In the genomic region with DNA sequence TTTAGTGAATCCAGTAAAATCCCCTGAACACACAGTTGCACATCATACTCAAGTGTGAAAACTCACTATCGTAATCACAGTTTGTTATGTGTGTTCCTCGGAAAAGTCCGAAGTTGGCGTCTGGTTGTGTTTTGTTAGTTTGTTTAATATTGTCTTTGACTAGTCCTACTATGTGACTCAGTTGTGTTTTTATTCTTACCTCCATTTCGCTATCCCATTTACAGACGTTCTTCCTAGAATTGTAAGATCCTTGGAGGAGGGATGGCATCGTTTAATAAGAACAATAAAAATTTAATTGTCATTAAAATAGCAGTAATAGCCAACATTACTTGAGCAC, we compare ENCODE assay signal across 8 mouse cellular contexts. TPM values are rescaled to one million over a fixed set of nuclear protein-coding genes. Genes with fewer than 3 reads are reported as not detected.
DNase-seq lines count a peak whose midpoint lies in the region; ATAC-seq and TF ChIP-seq lines count a peak whose summit lies in the region.

No protein-coding gene starts in this region.

- H3K4me1 ChIP-seq in heart, adult 2 months (ENCODE audit: control insufficient read depth, insufficient read depth, low read length): peaks cover 5% of the 10 kb centered on the region
- peaks cover 6% of the 10 kb centered on the region; the same call in 1 of the 2 replicates for H3K4me1 ChIP-seq in thymus, adult 2 months (replicated peaks; ENCODE audit: control insufficient read depth, insufficient read depth, low read length)
- peaks cover 17% of the 10 kb centered on the region for H3K4me1 ChIP-seq in liver, embryonic 11.5 days (replicated peaks; ENCODE audit: control insufficient read depth, insufficient read depth, low read length)
- H3K4me1 ChIP-seq in stomach, postnatal 0 days (replicated peaks; ENCODE audit: control insufficient read depth, insufficient read depth): no peaks in the 10 kb centered on the region; the same call in 1 of the 2 replicates

- TF ChIP-seq CTCF in heart, adult 2 months (IDR thresholded peaks at IDR 0.05): no peak
- no peak for TF ChIP-seq CTCF in thymus, adult 2 months (IDR thresholded peaks at IDR 0.05; ENCODE audit: borderline replicate concordance, control insufficient read depth, extremely low read depth, insufficient read depth, low read length, poor library complexity)
- TF ChIP-seq CTCF in stomach, postnatal 0 days (IDR thresholded peaks at IDR 0.05; ENCODE audit: low read depth): no peak

- H3K4me3 ChIP-seq in heart, adult 2 months: peak overlapping the region; percentile 97
- peak overlapping the region; percentile 96 for H3K4me3 ChIP-seq in thymus, adult 2 months (ENCODE audit: control insufficient read depth, insufficient read depth, low read length)
- H3K4me3 ChIP-seq in liver, embryonic 11.5 days (ENCODE audit: low read depth, low read length): peak overlapping the region; percentile 85
- peak overlapping the region; percentile 84 for H3K4me3 ChIP-seq in stomach, postnatal 0 days (ENCODE audit: low read depth, low read length)

- no peaks in the 10 kb centered on the region for H3K27me3 ChIP-seq in heart, adult 2 months (ENCODE audit: control insufficient read depth, insufficient read depth, low read length)
- H3K27me3 ChIP-seq in thymus, adult 2 months (ENCODE audit: control insufficient read depth, insufficient read depth, low read length): no peaks in the 10 kb centered on the region
- no peaks in the 10 kb centered on the region for H3K27me3 ChIP-seq in liver, embryonic 11.5 days (replicated peaks; ENCODE audit: control insufficient read depth, insufficient read depth, low read length)
- no peaks in the 10 kb centered on the region for H3K27me3 ChIP-seq in stomach, postnatal 0 days (ENCODE audit: control insufficient read depth, insufficient read depth, low read length)

- peaks cover 25% of the 10 kb centered on the region for H3K36me3 ChIP-seq in heart, adult 2 months (ENCODE audit: control insufficient read depth, insufficient read depth, low read length)
- no peaks in the 10 kb centered on the region for H3K36me3 ChIP-seq in thymus, adult 2 months (ENCODE audit: control insufficient read depth, insufficient read depth, low read length)
- no peaks in the 10 kb centered on the region for H3K36me3 ChIP-seq in liver, embryonic 11.5 days (ENCODE audit: control insufficient read depth, insufficient read depth, low read length)
- no peaks in the 10 kb centered on the region for H3K36me3 ChIP-seq in stomach, postnatal 0 days (ENCODE audit: control insufficient read depth, insufficient read depth, low read length)

- H3K9ac ChIP-seq in heart, adult 2 months (ENCODE audit: low read depth, low read length): peak overlapping the region; percentile 95
- peak overlapping the region; percentile 89 for H3K9ac ChIP-seq in liver, embryonic 11.5 days (ENCODE audit: low read depth, low read length)
- peak overlapping the region; percentile 96 for H3K9ac ChIP-seq in stomach, postnatal 0 days (ENCODE audit: low read length)

- H3K9me3 ChIP-seq in liver, embryonic 11.5 days (ENCODE audit: control insufficient read depth, low read length): no peaks in the 10 kb centered on the region
- no peaks in the 10 kb centered on the region for H3K9me3 ChIP-seq in stomach, postnatal 0 days (ENCODE audit: control insufficient read depth, low read length)

- no peak for DNase-seq in heart, adult 2 months
- no peak for DNase-seq in heart, adult 18-20 months
- DNase-seq in thymus, adult 2 months: no peak
- DNase-seq in thymus, postnatal 25 days: no peak
- no peak for DNase-seq in liver, embryonic 11.5 days (ENCODE audit: low spot score)
- no peak for DNase-seq in stomach, postnatal 0 days (ENCODE audit: low spot score)
- no peak for DNase-seq in cerebellum, postnatal 14 days
- no peak for DNase-seq in left cerebral cortex, postnatal 4 days

- no peak for TF ChIP-seq POLR2A in heart, adult 2 months (IDR thresholded peaks at IDR 0.05; ENCODE audit: insufficient read depth, low read depth, low read length)
- TF ChIP-seq POLR2A in thymus, adult 2 months (IDR thresholded peaks at IDR 0.05; ENCODE audit: control insufficient read depth, extremely low read depth, insufficient read depth, low read length, poor library complexity): no peak

- H3K79me2 ChIP-seq in heart, adult 2 months (replicated peaks; ENCODE audit: control insufficient read depth, insufficient read depth, low read length): peaks cover 2% of the 10 kb centered on the region; the same call in 1 of the 2 replicates

- H3K4me2 ChIP-seq in liver, embryonic 11.5 days: peak overlapping the region; percentile 85
- peak overlapping the region; percentile 66 for H3K4me2 ChIP-seq in stomach, postnatal 0 days (replicated peaks; ENCODE audit: low read depth)

- intact Hi-C loops in heart, adult 2 months (cut with DNase I): loop anchor here (5.0 to 10.0 kb wide), 3 partner anchors 70 to 358 kb away; partner anchors contain the start of genes 4930519P11Rik, Raly, Zfp341 and a
- intact Hi-C loops in left cerebral cortex, postnatal 4 days (cut with DNase I): no loop called here

- ATAC-seq in liver, embryonic 11.5 days (replicated peaks; ENCODE audit: low FRiP score): no peak
- ATAC-seq in stomach, postnatal 0 days (ENCODE audit: low FRiP score, low TSS enrichment): no peak

- WGBS in heart, adult 2 months: 6% methylated on average over 7 of the region's 7 CpGs
- WGBS in thymus, adult 2 months: 21% methylated on average over 7 of the region's 7 CpGs
- WGBS in liver, embryonic 11.5 days: 13% methylated on average over 7 of the region's 7 CpGs
- 5% methylated on average over 7 of the region's 7 CpGs for WGBS in stomach, postnatal 0 days

- no peak for TF ChIP-seq EP300 in heart, adult 2 months (IDR thresholded peaks at IDR 0.05; ENCODE audit: insufficient read depth, low read depth, low read length)
- TF ChIP-seq EP300 in stomach, postnatal 0 days (optimal IDR thresholded peaks at IDR 0.05): no peak

- peak overlapping the region; percentile 93 for H3K27ac ChIP-seq in heart, adult 2 months
- 0 out of 2 replicates have a peak overlapping the region, but pooled peaks have one; percentile 50 for H3K27ac ChIP-seq in thymus, adult 2 months (ENCODE audit: control insufficient read depth, insufficient read depth, low read length)
- H3K27ac ChIP-seq in liver, embryonic 11.5 days (ENCODE audit: low read depth, low read length): no peak overlapping the region; the same call in 1 of the 2 replicates
- peak overlapping the region; percentile 94 for H3K27ac ChIP-seq in stomach, postnatal 0 days (replicated peaks)

RNA-seq across cellular contexts. Expression of gene Cbfa2t2, which starts 0.9 kb away (rescaled TPM):
- total RNA-seq in heart, adult 2 months (2021): 10 to 100 TPM; 15.6 to 17.3 TPM
- polyA plus RNA-seq in heart, adult 2 months (2012; rRNA removed): 7.8 and 14.4 TPM in 2 replicates
- total RNA-seq in heart, adult 18-20 months (2021): 10 to 100 TPM; 12.8 to 15.9 TPM
- polyA plus RNA-seq in thymus, adult 2 months (2012; rRNA removed): 27.6 and 30.1 TPM in 2 replicates
- 23.5 and 23.6 TPM in 2 replicates for polyA plus RNA-seq in liver, embryonic 11.5 days (2014; fragmentation: Nextera tagmentation; extraction: Ambion mirVana)
- 10.3 and 10.4 TPM in 2 replicates for polyA plus RNA-seq in stomach, postnatal 0 days (2015; fragmentation: Nextera tagmentation; extraction: Ambion mirVana)
- total RNA-seq in left cerebral cortex, postnatal 4 days (2021): 10 to 100 TPM; 48.3 to 55.2 TPM

RNA-seq across cellular contexts. Expression of gene Snta1, which starts 29.3 kb away (rescaled TPM):
- 10 to 100 TPM; 73.6 to 95.0 TPM for total RNA-seq in heart, adult 2 months (2021)
- polyA plus RNA-seq in heart, adult 2 months (2012; rRNA removed): 64.8 and 66.0 TPM in 2 replicates
- 10 to 100 TPM; 78.7 to 79.5 TPM for total RNA-seq in heart, adult 18-20 months (2021)
- polyA plus RNA-seq in thymus, adult 2 months (2012; rRNA removed): 5.8 and 9.6 TPM in 2 replicates
- 1.5 and 2.4 TPM in 2 replicates for polyA plus RNA-seq in liver, embryonic 11.5 days (2014; fragmentation: Nextera tagmentation; extraction: Ambion mirVana)
- polyA plus RNA-seq in stomach, postnatal 0 days (2015; fragmentation: Nextera tagmentation; extraction: Ambion mirVana): 6.7 and 7.2 TPM in 2 replicates
- total RNA-seq in left cerebral cortex, postnatal 4 days (2021): 10 to 100 TPM; 21.7 to 22.2 TPM
